Mouse (Mus musculus) cerebellum, adult 2 months (tissue): Measurements from ENCODE around the gene Spred3.

Source experiments
- CTCF ChIP-seq: fragments of 200-500 bp; IDR thresholded peaks from 2 replicates; pipeline ENCODE4 v1.5.1; 2011; ENCODE audit warnings: low read depth, mild to moderate bottlenecking, control low read depth, low read length, moderate library complexity, borderline replicate concordance; ENCODE audit not compliant: insufficient read depth
- POLR2A ChIP-seq: fragments of 200-500 bp; IDR thresholded peaks from 2 replicates; pipeline ENCODE4 v1.6.1; 2011; ENCODE audit warnings: low read length, control low read depth, borderline replicate concordance; ENCODE audit not compliant: insufficient read depth

DNA sequence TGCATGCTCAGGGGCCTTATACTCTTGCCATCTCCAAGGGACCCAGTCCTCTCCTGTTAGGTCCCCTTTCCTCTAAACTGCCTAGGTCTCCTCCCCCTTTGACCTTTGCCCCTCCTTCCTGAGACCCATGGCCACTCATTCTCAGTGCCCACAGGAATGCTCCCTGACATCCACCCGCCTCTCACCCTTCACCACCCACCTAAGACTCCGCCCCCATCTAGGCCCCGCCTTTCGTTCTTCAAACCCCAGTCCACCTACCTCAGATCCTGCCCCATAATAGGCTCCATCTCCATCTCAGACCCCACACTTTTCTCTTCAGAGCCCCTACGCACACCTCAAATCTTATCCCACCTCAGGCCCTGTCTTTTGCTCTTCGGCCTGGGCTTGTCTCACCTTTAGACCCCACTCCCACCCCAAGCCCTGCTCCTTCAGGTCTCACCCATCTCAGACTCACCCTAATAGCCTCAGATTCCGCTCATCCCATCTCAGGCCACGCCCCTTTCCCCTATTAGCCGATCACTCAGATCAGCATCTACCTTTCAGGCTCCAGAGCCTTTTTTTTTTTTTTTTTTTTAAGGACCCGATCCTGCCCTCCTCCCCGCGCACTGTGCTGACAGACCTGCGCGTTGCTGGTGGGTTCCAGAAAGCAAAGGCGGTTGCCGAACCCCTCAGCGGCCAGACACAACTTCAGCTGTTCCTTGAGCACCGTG, 51.9 kb downstream of the Spred3 start:
- no peak for TF ChIP-seq CTCF
- TF ChIP-seq POLR2A = no peak
